Mouse (Mus musculus): ENCODE measurements around the gene Gimap9. TPM values are rescaled to one million over a fixed set of nuclear protein-coding genes. Genes with fewer than 3 reads are reported as not detected.

Gene Gimap9
- polyA plus RNA-seq, 1 experiment from 2014 or later: 3.7 TPM

GRCm38 (mm10) chr6:48668022-48668421 is 7.9 kb upstream of the Gimap9 start:
- H3K27ac ChIP-seq: no peak overlapping the region
- no peak overlapping the region for H3K9ac ChIP-seq
- H3K36me3 ChIP-seq: no peaks in the 10 kb centered on the region
- no peaks in the 10 kb centered on the region for H3K27me3 ChIP-seq
- no peak for ATAC-seq (ENCODE audit: low FRiP score)
- no peaks in the 10 kb centered on the region for H3K9me3 ChIP-seq (replicated peaks)
- no peak overlapping the region for H3K4me3 ChIP-seq
- H3K4me2 ChIP-seq (replicated peaks): no peak overlapping the region
- H3K4me1 ChIP-seq: no peaks in the 10 kb centered on the region

- Histone ChIP-seq H3K36me3 (no peaks in the 10 kb centered on the region), H3K4me2 (replicated peaks) (no peak overlapping the region), H3K4me1 (no peaks in the 10 kb centered on the region), H3K4me3 (no peak overlapping the region), H3K27me3 (no peaks in the 10 kb centered on the region), H3K9me3 (replicated peaks) (no peaks in the 10 kb centered on the region), H3K9ac (no peak overlapping the region), H3K27ac (no peak overlapping the region)
- WGBS: 75% methylated on average over 2 of the region's 2 CpGs
- no peak for ATAC-seq (ENCODE audit: low FRiP score)
Measured at GRCm38 (mm10) chr6:48669446-48669969, 6.4 kb upstream of the Gimap9 start.

GRCm38 (mm10) chr6:48674291-48675058 is 1.5 kb upstream of the Gimap9 start:
- H3K4me2 ChIP-seq (replicated peaks): no peak overlapping the region
- H3K9me3 ChIP-seq (replicated peaks): no peaks in the 10 kb centered on the region
- no peak overlapping the region for H3K27ac ChIP-seq
- no peak overlapping the region for H3K9ac ChIP-seq
- H3K27me3 ChIP-seq: no peaks in the 10 kb centered on the region
- no peak overlapping the region for H3K4me3 ChIP-seq
- ATAC-seq (ENCODE audit: low FRiP score): no peak
- no peaks in the 10 kb centered on the region for H3K36me3 ChIP-seq
- H3K4me1 ChIP-seq: peaks cover 3% of the 10 kb centered on the region
- WGBS: 94% methylated on average over 9 of the region's 9 CpGs

GRCm38 (mm10) chr6:48675400-48675930 is 464 bp upstream of the Gimap9 start:
- H3K9ac ChIP-seq: no peak overlapping the region
- peak overlapping the region; percentile 13; the same call in 1 of the 2 replicates for H3K4me3 ChIP-seq
- peaks cover 3% of the 10 kb centered on the region for H3K4me1 ChIP-seq
- H3K4me2 ChIP-seq (replicated peaks): peak overlapping the region; percentile 35
- H3K9me3 ChIP-seq (replicated peaks): no peaks in the 10 kb centered on the region
- H3K36me3 ChIP-seq: no peaks in the 10 kb centered on the region
- H3K27me3 ChIP-seq: no peaks in the 10 kb centered on the region
- ATAC-seq (ENCODE audit: low FRiP score): no peak
- no peak overlapping the region for H3K27ac ChIP-seq
- 52% methylated on average over 10 of the region's 10 CpGs for WGBS

- peaks cover 3% of the 10 kb centered on the region for H3K4me1 ChIP-seq
- no peak overlapping the region for H3K9ac ChIP-seq
- 88% methylated on average over 5 of the region's 5 CpGs for WGBS
- H3K27me3 ChIP-seq: no peaks in the 10 kb centered on the region
- ATAC-seq (ENCODE audit: low FRiP score): no peak
- 0 out of 2 replicates have a peak overlapping the region, but pooled peaks have one; percentile 35 for H3K4me2 ChIP-seq (replicated peaks)
- H3K9me3 ChIP-seq (replicated peaks): no peaks in the 10 kb centered on the region
- H3K27ac ChIP-seq: no peak overlapping the region
- no peaks in the 10 kb centered on the region for H3K36me3 ChIP-seq
- H3K4me3 ChIP-seq: no peak overlapping the region
Measured at GRCm38 (mm10) chr6:48676860-48677415, 1.0 kb downstream of the Gimap9 start.

GRCm38 (mm10) chr6:48677492-48678345 is 1.8 kb downstream of the Gimap9 start:
- no peaks in the 10 kb centered on the region for H3K9me3 ChIP-seq (replicated peaks)
- no peak overlapping the region for H3K4me2 ChIP-seq (replicated peaks)
- no peak overlapping the region for H3K9ac ChIP-seq
- no peaks in the 10 kb centered on the region for H3K27me3 ChIP-seq
- no peaks in the 10 kb centered on the region for H3K36me3 ChIP-seq
- H3K4me1 ChIP-seq: peaks cover 3% of the 10 kb centered on the region
- ATAC-seq (ENCODE audit: low FRiP score): no peak
- WGBS: 95% methylated on average over 17 of the region's 17 CpGs
- no peak overlapping the region for H3K27ac ChIP-seq
- no peak overlapping the region for H3K4me3 ChIP-seq

GRCm38 (mm10) chr6:48678391-48678790 is 2.5 kb downstream of the Gimap9 start:
- Histone ChIP-seq H3K27ac (no peak overlapping the region), H3K4me3 (no peak overlapping the region), H3K4me1 (peaks cover 3% of the 10 kb centered on the region), H3K36me3 (no peaks in the 10 kb centered on the region), H3K9me3 (replicated peaks) (no peaks in the 10 kb centered on the region), H3K9ac (no peak overlapping the region), H3K27me3 (no peaks in the 10 kb centered on the region), H3K4me2 (replicated peaks) (no peak overlapping the region)
- 79% methylated on average over 4 of the region's 4 CpGs for WGBS
- ATAC-seq (ENCODE audit: low FRiP score): no peak

GRCm38 (mm10) chr6:48679701-48680100 is 3.8 kb downstream of the Gimap9 start:
- Histone ChIP-seq H3K36me3 (no peaks in the 10 kb centered on the region), H3K27ac (no peak overlapping the region), H3K4me2 (replicated peaks) (no peak overlapping the region), H3K4me1 (peaks cover 3% of the 10 kb centered on the region), H3K9me3 (replicated peaks) (no peaks in the 10 kb centered on the region), H3K27me3 (no peaks in the 10 kb centered on the region), H3K9ac (no peak overlapping the region), H3K4me3 (no peak overlapping the region)
- 77% methylated on average over 6 of the region's 6 CpGs for WGBS
- no peak for ATAC-seq (ENCODE audit: low FRiP score)

GRCm38 (mm10) chr6:48680421-48680820 is 4.5 kb downstream of the Gimap9 start:
- Histone ChIP-seq H3K4me1 (peaks cover 3% of the 10 kb centered on the region), H3K4me3 (no peak overlapping the region), H3K36me3 (no peaks in the 10 kb centered on the region), H3K27me3 (no peaks in the 10 kb centered on the region), H3K4me2 (replicated peaks) (no peak overlapping the region), H3K9me3 (replicated peaks) (no peaks in the 10 kb centered on the region), H3K9ac (no peak overlapping the region), H3K27ac (no peak overlapping the region)
- no peak for ATAC-seq (ENCODE audit: low FRiP score)
- WGBS: 84% methylated on average over 5 of the region's 5 CpGs

GRCm38 (mm10) chr6:48681472-48682090 is 5.7 kb downstream of the Gimap9 start:
- no peak overlapping the region for H3K27ac ChIP-seq
- WGBS: 81% methylated on average over 3 of the region's 3 CpGs
- H3K4me2 ChIP-seq (replicated peaks): no peak overlapping the region
- H3K9ac ChIP-seq: no peak overlapping the region
- no peak overlapping the region for H3K4me3 ChIP-seq
- no peaks in the 10 kb centered on the region for H3K27me3 ChIP-seq
- no peaks in the 10 kb centered on the region for H3K4me1 ChIP-seq
- no peak for ATAC-seq (ENCODE audit: low FRiP score)
- no peaks in the 10 kb centered on the region for H3K36me3 ChIP-seq
- H3K9me3 ChIP-seq (replicated peaks): no peaks in the 10 kb centered on the region

GRCm38 (mm10) chr6:48682271-48682670 is 6.3 kb downstream of the Gimap9 start:
- Histone ChIP-seq H3K4me1 (no peaks in the 10 kb centered on the region), H3K27me3 (no peaks in the 10 kb centered on the region), H3K9me3 (replicated peaks) (no peaks in the 10 kb centered on the region), H3K9ac (no peak overlapping the region), H3K4me2 (replicated peaks) (no peak overlapping the region), H3K27ac (no peak overlapping the region), H3K4me3 (no peak overlapping the region), H3K36me3 (no peaks in the 10 kb centered on the region)
- no peak for ATAC-seq (ENCODE audit: low FRiP score)
- WGBS: 83% methylated on average over 4 of the region's 4 CpGs

Measured in hindbrain, embryonic 12.5 days (tissue).